Mouse (Mus musculus) left cerebral cortex, adult 2 months (tissue): ENCODE results near the gene Tesk2. TPM values are rescaled to one million over a fixed set of nuclear protein-coding genes. Genes with fewer than 3 reads are reported as not detected.
"Not testable (repeated sequence)": the region's sequence is repeated elsewhere in the genome, so short reads cannot be mapped to it uniquely, and the experiment has no call there.

Experiments
- DNase-seq, 2 experiments: peaks; one replicate each; pipeline ENCODE4 v3.0.0; 2021 to 2022; ENCODE audit warnings: low spot score in 2 of 2, mixed read lengths in 1 of 2; ENCODE audit errors: extremely low spot score in 1 of 2
- H3K27ac ChIP-seq: fragments of 200-600 bp; 2 replicates; pipeline ENCODE4 v1.8.1; 2022
- H3K4me3 ChIP-seq: fragments of 200-600 bp; 2 replicates; pipeline ENCODE4 v1.8.1; 2022
- CTCF ChIP-seq: fragments of 200-600 bp; IDR thresholded peaks from 2 replicates; pipeline ENCODE4 v1.8.1; 2022; ENCODE audit warnings: antibody characterized with exemption, mild to moderate bottlenecking, moderate library complexity
- intact Hi-C: fragments of 180-260 bp; cut with DNase I; formaldehyde crosslinking; loops from one replicate; pipeline ENCODE4 v1.15.1; 2025
- long read RNA-seq, 2 experiments: library from polyadenylated mRNA; stranded (forward); transcript quantifications; one replicate each; pipeline ENCODE4 v2.0.0; 2021; ENCODE audit warnings: borderline mapping rate in 2 of 2
- total RNA-seq, 2 experiments: library from RNA; stranded (reverse); gene quantifications; 2 replicates each; pipeline ENCODE4 v1.2.3; 2021

Tesk2 gene
- 1 to 10 TPM; 3.8 to 4.6 TPM for total RNA-seq
- long read RNA-seq, experiment 1, partial matches to known transcripts, result 0 of 1 reads
- long read RNA-seq, experiment 1, other reads (novel, unspliced or antisense), result 1 of 1 reads
- long read RNA-seq, experiment 2, partial matches to known transcripts, result 0 of 2 reads
- long read RNA-seq, experiment 2, other reads (novel, unspliced or antisense), result 1 of 2 reads

- TF ChIP-seq CTCF, result no peak
- DNase-seq, result peak; percentile 80 to 91
- Histone ChIP-seq H3K4me3 (peak within 1 kb of the TSS; percentile 98), H3K27ac (peak within 1 kb of the TSS; percentile 76)
- intact Hi-C loops, result no loop called here
Observed at GRCm38 (mm10) chr4:116720343-116721097, at the start of gene Tesk2. Gene Tesk2 (plus strand): TSS chr4:116720948.

- H3K4me3 ChIP-seq, result no peak overlapping the region
- DNase-seq, result no peak
- no peak overlapping the region for H3K27ac ChIP-seq
- intact Hi-C loops, result no loop called here
- no peak for TF ChIP-seq CTCF
Observed at GRCm38 (mm10) chr4:116672785-116673184, 48.0 kb upstream of the Tesk2 start.

- DNase-seq, H3K4me3 ChIP-seq, intact Hi-C loops, H3K27ac ChIP-seq: not testable (repeated sequence)
Observed at GRCm38 (mm10) chr4:116674761-116675160, 46.0 kb upstream of the Tesk2 start.

- intact Hi-C loops, result no loop called here
- no peak for DNase-seq
- no peak overlapping the region for H3K4me3 ChIP-seq
- no peak overlapping the region for H3K27ac ChIP-seq
- TF ChIP-seq CTCF, result no peak
Observed at GRCm38 (mm10) chr4:116676027-116676426, 44.7 kb upstream of the Tesk2 start.

GRCm38 (mm10) chr4:116677808-116678207 lies 42.9 kb upstream of the Tesk2 start:
- Histone ChIP-seq H3K4me3 (no peak overlapping the region), H3K27ac (no peak overlapping the region)
- no peak for TF ChIP-seq CTCF
- no peak for DNase-seq
- intact Hi-C loops, result no loop called here

GRCm38 (mm10) chr4:116679141-116679540 lies 41.6 kb upstream of the Tesk2 start:
- intact Hi-C loops, result no loop called here
- no peak for DNase-seq
- Histone ChIP-seq H3K4me3 (no peak overlapping the region), H3K27ac (no peak overlapping the region)
- TF ChIP-seq CTCF, result no peak

GRCm38 (mm10) chr4:116680521-116680920 lies 40.2 kb upstream of the Tesk2 start:
- H3K27ac ChIP-seq, DNase-seq, H3K4me3 ChIP-seq, intact Hi-C loops: not testable (repeated sequence)

GRCm38 (mm10) chr4:116683957-116684356 lies 36.8 kb upstream of the Tesk2 start:
- no peak overlapping the region for H3K4me3 ChIP-seq
- no peak for TF ChIP-seq CTCF
- no peak for DNase-seq
- no peak overlapping the region for H3K27ac ChIP-seq
- intact Hi-C loops, result loop anchor here (2.0 kb wide), 1 partner anchor 33 kb away; the partner anchor contains the start of gene Akr1a1

- TF ChIP-seq CTCF, result no peak
- intact Hi-C loops, result loop anchor here (2.0 kb wide), 1 partner anchor 34 kb away; the partner anchor contains the start of gene Akr1a1
- H3K27ac ChIP-seq, result peak overlapping the region; percentile 93
- H3K4me3 ChIP-seq, result no peak overlapping the region
- DNase-seq, result no peak
Observed at GRCm38 (mm10) chr4:116684665-116685064, 36.1 kb upstream of the Tesk2 start.

GRCm38 (mm10) chr4:116685402-116686061 lies 35.2 kb upstream of the Tesk2 start, which contains the start of gene Prdx1:
Gene Prdx1 (plus strand): TSS chr4:116685544.
- peak within 1 kb of the TSS; percentile 72 for H3K4me3 ChIP-seq
- peak; percentile 86 to 90 for DNase-seq
- intact Hi-C loops, result loop anchor here (2.0 kb wide), 1 partner anchor 35 kb away; the partner anchor contains the start of gene Akr1a1
- peak within 1 kb of the TSS; percentile 93 for H3K27ac ChIP-seq
- peak; percentile 79 for TF ChIP-seq CTCF

GRCm38 (mm10) chr4:116687041-116687440 lies 33.7 kb upstream of the Tesk2 start:
- no peak for TF ChIP-seq CTCF
- intact Hi-C loops, result no loop called here
- Histone ChIP-seq H3K4me3 (peak overlapping the region; percentile 72), H3K27ac (peak overlapping the region; percentile 57)
- DNase-seq, result no peak

- H3K27ac ChIP-seq, result no peak overlapping the region
- no peak overlapping the region for H3K4me3 ChIP-seq
- no peak for DNase-seq
- no peak for TF ChIP-seq CTCF
- intact Hi-C loops, result no loop called here
Observed at GRCm38 (mm10) chr4:116689309-116689876, 31.4 kb upstream of the Tesk2 start.
